Mouse (Mus musculus) midbrain, embryonic 13.5 days (tissue): ENCODE measurements at regions not wholly inside any gene's neighbourhood (a gene's known extent, or its start where the extent isn't known, plus 50 kb on each side); places are given as distances from the start of the nearest gene placed in this dataset.
A peak's percentile ranks its signal among the peaks of the same experiment; 100 is the strongest.

Experiments
- ATAC-seq: fragments of 200-750 bp; cut with Nextera tagmentation; 2 replicates; pipeline ENCODE4 v1.8.0; 2017; ENCODE audit warnings: mild to moderate bottlenecking, moderate TSS enrichment, moderate library complexity
- H3K27ac ChIP-seq: fragments of 300-500 bp; sonication (generic); 2 replicates; pipeline ENCODE4 v1.5.1; 2015; ENCODE audit warnings: inconsistent platforms, mild to moderate bottlenecking, moderate library complexity
- H3K27me3 ChIP-seq: fragments of 300-500 bp; sonication (generic); 2 replicates; pipeline ENCODE4 v1.6.1; 2015; ENCODE audit warnings: mild to moderate bottlenecking, inconsistent platforms
- H3K36me3 ChIP-seq: fragments of 300-500 bp; sonication (generic); 2 replicates; pipeline ENCODE4 v1.6.1; 2015; ENCODE audit warnings: mild to moderate bottlenecking, inconsistent platforms
- H3K4me1 ChIP-seq: fragments of 300-500 bp; sonication (generic); replicated peaks from 2 replicates; pipeline ENCODE4 v1.6.1; 2015; ENCODE audit warnings: inconsistent platforms
- H3K4me2 ChIP-seq: fragments of 300-500 bp; sonication (generic); replicated peaks from 2 replicates; pipeline ENCODE4 v1.6.1; 2015; ENCODE audit warnings: moderate library complexity, mild to moderate bottlenecking, inconsistent platforms
- H3K4me3 ChIP-seq: fragments of 300-500 bp; sonication (generic); replicated peaks from 2 replicates; pipeline ENCODE4 v1.5.1; 2015; ENCODE audit warnings: mild to moderate bottlenecking, inconsistent platforms
- H3K9ac ChIP-seq: fragments of 300-500 bp; sonication (generic); replicated peaks from 2 replicates; pipeline ENCODE4 v1.6.1; 2015; ENCODE audit warnings: mild to moderate bottlenecking, inconsistent platforms
- H3K9me3 ChIP-seq: fragments of 300-500 bp; sonication (generic); 2 replicates; pipeline ENCODE4 v1.6.1; 2016; ENCODE audit warnings: mild to moderate bottlenecking, inconsistent platforms
- WGBS: fragments of 180-500 bp; shearing (Covaris S2); methylation state at CpG from one replicate; pipeline ENCODE4 v1.1.7; 2015; 5-methylcytosine and 5-hydroxymethylcytosine counted together

GRCm38 (mm10) chr14:108464192-108464591, 449.8 kb downstream of the Slitrk1 start:
- Histone ChIP-seq H3K4me1 (no peaks in the 10 kb centered on the region), H3K4me3 (no peak overlapping the region), H3K27ac (no peak overlapping the region), H3K9ac (no peak overlapping the region), H3K36me3 (no peaks in the 10 kb centered on the region), H3K4me2 (no peak overlapping the region), H3K9me3 (no peaks in the 10 kb centered on the region), H3K27me3 (no peaks in the 10 kb centered on the region)
- no peak for ATAC-seq
- 55% methylated on average over 1 of the region's 1 CpGs for WGBS

DNA sequence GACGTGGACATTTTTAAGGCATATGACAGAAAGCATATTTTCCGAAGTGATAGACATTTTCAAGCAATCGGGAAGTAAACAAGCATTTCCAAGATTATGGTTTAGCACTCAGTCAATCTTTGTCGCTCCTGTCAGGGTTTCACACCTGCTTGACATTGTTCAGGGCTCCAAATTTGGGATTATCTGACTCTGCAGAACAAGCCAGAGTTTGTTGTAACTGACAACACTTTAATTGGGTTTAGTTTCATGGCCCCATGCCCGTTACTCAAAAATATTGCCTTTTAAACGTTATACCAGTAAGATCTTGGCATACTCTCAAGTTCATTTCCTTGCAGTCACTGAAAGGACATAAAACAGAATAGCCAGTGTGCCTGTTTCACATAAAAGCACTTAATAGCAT, 454.6 kb downstream of the Slitrk1 start:
- Histone ChIP-seq H3K4me3 (no peak overlapping the region), H3K36me3 (no peaks in the 10 kb centered on the region), H3K4me1 (no peaks in the 10 kb centered on the region), H3K27ac (no peak overlapping the region), H3K9ac (no peak overlapping the region), H3K9me3 (no peaks in the 10 kb centered on the region), H3K27me3 (no peaks in the 10 kb centered on the region), H3K4me2 (no peak overlapping the region)
- no peak for ATAC-seq
- WGBS: 77% methylated on average over 6 of the region's 6 CpGs

- ATAC-seq: no peak
- H3K9me3 ChIP-seq: no peaks in the 10 kb centered on the region
- WGBS: 6% methylated on average over 2 of the region's 2 CpGs
These were observed 476.9 kb downstream of the Slitrk1 start for GRCm38 (mm10) chr14:108437019-108437418.

GRCm38 (mm10) chr14:108405113-108405512, 508.8 kb downstream of the Slitrk1 start:
- WGBS: 51% methylated on average over 2 of the region's 2 CpGs
- H3K4me1 ChIP-seq: no peaks in the 10 kb centered on the region
- ATAC-seq: peak; percentile 67
- H3K36me3 ChIP-seq: no peaks in the 10 kb centered on the region
- H3K9me3 ChIP-seq: no peaks in the 10 kb centered on the region
- no peaks in the 10 kb centered on the region for H3K27me3 ChIP-seq
- no peak overlapping the region for H3K4me2 ChIP-seq
- H3K4me3 ChIP-seq: no peak overlapping the region
- no peak overlapping the region for H3K27ac ChIP-seq
- H3K9ac ChIP-seq: no peak overlapping the region

More at GRCm38 (mm10) chr14:108437019-108437418, 476.9 kb downstream of the Slitrk1 start:
- Histone ChIP-seq H3K27me3 (no peaks in the 10 kb centered on the region), H3K4me1 (0 out of 2 replicates have a peak, but pooled peaks cover 2% of the 10 kb centered on the region), H3K4me3 (no peak overlapping the region), H3K4me2 (no peak overlapping the region), H3K9ac (no peak overlapping the region), H3K36me3 (no peaks in the 10 kb centered on the region), H3K27ac (peak overlapping the region; percentile 25; the same call in 1 of the 2 replicates)

GRCm38 (mm10) chr14:108403466-108403865, 510.5 kb downstream of the Slitrk1 start:
- Histone ChIP-seq H3K9ac (no peak overlapping the region), H3K4me2 (no peak overlapping the region), H3K9me3 (no peaks in the 10 kb centered on the region), H3K27me3 (no peaks in the 10 kb centered on the region), H3K27ac (no peak overlapping the region), H3K4me1 (no peaks in the 10 kb centered on the region), H3K36me3 (no peaks in the 10 kb centered on the region), H3K4me3 (no peak overlapping the region)
- ATAC-seq: no peak
- WGBS: 78% methylated on average over 2 of the region's 2 CpGs
